Mouse (Mus musculus) midbrain, embryonic 16.5 days (tissue): ENCODE measurements around the gene Upp2. TPM values are rescaled to one million over a fixed set of nuclear protein-coding genes. Genes with fewer than 3 reads are reported as not detected.
A peak's percentile ranks its signal among the peaks of the same experiment; 100 is the strongest.

Experiments used
- ATAC-seq: fragments of 200-750 bp; cut with Nextera tagmentation; 2 replicates; pipeline ENCODE4 v1.8.0; 2017; ENCODE audit warnings: moderate TSS enrichment
- H3K27ac ChIP-seq: fragments of 300-500 bp; sonication (generic); 2 replicates; pipeline ENCODE4 v1.5.1; 2014; ENCODE audit warnings: mild to moderate bottlenecking, low read length, mixed read lengths
- H3K27me3 ChIP-seq: fragments of 300-500 bp; sonication (generic); 2 replicates; pipeline ENCODE4 v1.6.1; 2014; ENCODE audit warnings: low read depth, low read length, mixed read lengths; ENCODE audit not compliant: control insufficient read depth, insufficient read depth
- H3K36me3 ChIP-seq: fragments of 300-500 bp; sonication (generic); 2 replicates; pipeline ENCODE4 v1.6.1; 2014; ENCODE audit warnings: mild to moderate bottlenecking, low read length, moderate library complexity, mixed read lengths; ENCODE audit not compliant: control insufficient read depth, insufficient read depth
- H3K4me1 ChIP-seq: fragments of 300-500 bp; sonication (generic); 2 replicates; pipeline ENCODE4 v1.6.1; 2014; ENCODE audit warnings: mild to moderate bottlenecking, low read length, mixed read lengths; ENCODE audit not compliant: control insufficient read depth, insufficient read depth
- H3K4me2 ChIP-seq: fragments of 300-500 bp; sonication (generic); 2 replicates; pipeline ENCODE4 v1.6.1; 2014; ENCODE audit warnings: mild to moderate bottlenecking, low read length, mixed read lengths
- H3K4me3 ChIP-seq: fragments of 300-500 bp; sonication (generic); 2 replicates; pipeline ENCODE4 v1.5.1; 2014; ENCODE audit warnings: low read depth, mild to moderate bottlenecking, low read length, moderate library complexity, mixed read lengths
- H3K9ac ChIP-seq: fragments of 300-500 bp; sonication (generic); 2 replicates; pipeline ENCODE4 v1.6.1; 2014; ENCODE audit warnings: low read depth, low read length, mixed read lengths
- H3K9me3 ChIP-seq: fragments of 300-500 bp; sonication (generic); replicated peaks from 2 replicates; pipeline ENCODE4 v1.6.1; 2014; ENCODE audit warnings: mild to moderate bottlenecking, low read length, mixed read lengths; ENCODE audit not compliant: control insufficient read depth, poor library complexity, severe bottlenecking
- WGBS: fragments of 180-500 bp; shearing (Covaris S2); extraction: QIAGEN DNeasy Blood & Tissue Kit; methylation state at CpG from one replicate; pipeline ENCODE4 v1.1.7; 2014; 5-methylcytosine and 5-hydroxymethylcytosine counted together
- polyA plus RNA-seq: library from polyadenylated mRNA; unstranded; fragments of >200 nt; fragmentation: Nextera tagmentation; extraction: Ambion mirVana; gene quantifications from 2 replicates; pipeline ENCODE4 v1.2.1, GENCODE M21; 2015

The Upp2 gene
- polyA plus RNA-seq, 1 experiment from 2014 or later = 16.6 TPM

- Histone ChIP-seq H3K9ac (no peak overlapping the region), H3K4me3 (no peak overlapping the region), H3K9me3 (no peaks in the 10 kb centered on the region), H3K36me3 (no peaks in the 10 kb centered on the region), H3K27ac (no peak overlapping the region), H3K4me2 (no peak overlapping the region), H3K27me3 (no peaks in the 10 kb centered on the region), H3K4me1 (peaks cover 3% of the 10 kb centered on the region; the same call in 1 of the 2 replicates)
- ATAC-seq = no peak
- WGBS = 69% methylated on average over 3 of the region's 3 CpGs
Measured at GRCm38 (mm10) chr2:58828910-58829600, 262.0 kb downstream of the Upp2 start.

GRCm38 (mm10) chr2:58829981-58830742 is 263.1 kb downstream of the Upp2 start:
- Histone ChIP-seq H3K4me1 (peaks cover 3% of the 10 kb centered on the region; the same call in 1 of the 2 replicates), H3K27me3 (no peaks in the 10 kb centered on the region), H3K9me3 (no peaks in the 10 kb centered on the region), H3K4me2 (no peak overlapping the region), H3K36me3 (no peaks in the 10 kb centered on the region), H3K9ac (no peak overlapping the region), H3K4me3 (no peak overlapping the region), H3K27ac (no peak overlapping the region)
- 60% methylated on average over 7 of the region's 7 CpGs for WGBS
- ATAC-seq = peak; percentile 92

GRCm38 (mm10) chr2:58832253-58832980 is 265.3 kb downstream of the Upp2 start:
- no peak for ATAC-seq
- no peaks in the 10 kb centered on the region for H3K36me3 ChIP-seq
- WGBS = 91% methylated on average over 20 of the region's 20 CpGs

GRCm38 (mm10) chr2:58841021-58841420 is 273.9 kb downstream of the Upp2 start:
- no peak for ATAC-seq
- WGBS = 88% methylated on average over 3 of the region's 3 CpGs

More at GRCm38 (mm10) chr2:58832253-58832980, 265.3 kb downstream of the Upp2 start:
- Histone ChIP-seq H3K9me3 (no peaks in the 10 kb centered on the region), H3K4me1 (peaks cover 3% of the 10 kb centered on the region; the same call in 1 of the 2 replicates), H3K4me3 (no peak overlapping the region), H3K4me2 (no peak overlapping the region), H3K9ac (no peak overlapping the region), H3K27me3 (no peaks in the 10 kb centered on the region), H3K27ac (no peak overlapping the region)

GRCm38 (mm10) chr2:58842443-58842842 is 275.3 kb downstream of the Upp2 start:
- 91% methylated on average over 4 of the region's 4 CpGs for WGBS
- Histone ChIP-seq H3K36me3 (no peaks in the 10 kb centered on the region), H3K4me3 (no peak overlapping the region), H3K9me3 (no peaks in the 10 kb centered on the region; the same call in 1 of the 2 replicates), H3K4me1 (no peaks in the 10 kb centered on the region), H3K4me2 (no peak overlapping the region), H3K27ac (no peak overlapping the region), H3K27me3 (no peaks in the 10 kb centered on the region), H3K9ac (no peak overlapping the region)
- ATAC-seq = no peak

More at GRCm38 (mm10) chr2:58841021-58841420, 273.9 kb downstream of the Upp2 start:
- H3K27me3 ChIP-seq = no peaks in the 10 kb centered on the region
- H3K4me3 ChIP-seq = no peak overlapping the region
- H3K9me3 ChIP-seq = no peaks in the 10 kb centered on the region; the same call in 1 of the 2 replicates
- H3K27ac ChIP-seq = no peak overlapping the region
- H3K4me2 ChIP-seq = no peak overlapping the region
- H3K4me1 ChIP-seq = no peaks in the 10 kb centered on the region
- H3K9ac ChIP-seq = no peak overlapping the region
- no peaks in the 10 kb centered on the region for H3K36me3 ChIP-seq

Other genes with a start within 250 kb of the Upp2 start
- gene Acvr1c, start 209.4 kb upstream of the Upp2 start, polyA plus RNA-seq = 0.49 and 0.85 TPM in 2 replicates
- gene Gm17409, start 97.2 kb upstream of the Upp2 start, polyA plus RNA-seq = not detected in 2 replicates
- gene Acvr1, start 141 bp upstream of the Upp2 start, polyA plus RNA-seq = 4.4 and 4.9 TPM in 2 replicates